In the genomic region with DNA sequence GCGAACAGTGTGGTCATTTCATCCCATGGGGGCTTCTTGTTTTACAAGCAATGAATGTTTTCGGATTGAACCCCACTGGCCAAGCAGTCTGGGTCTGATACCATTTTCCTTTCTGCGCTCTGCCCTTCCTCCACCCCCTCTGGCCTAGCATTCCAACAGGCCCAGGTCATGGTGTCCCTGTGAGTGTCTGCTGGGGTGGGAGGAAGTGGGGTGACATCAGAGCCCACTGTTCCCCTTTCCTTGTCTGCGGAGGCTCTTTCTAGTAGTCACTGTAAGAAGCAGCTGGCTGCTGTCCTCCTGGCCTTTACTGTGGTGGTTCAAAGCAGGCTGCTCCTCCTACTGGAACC, we compare ENCODE assay signal across 8 mouse cellular contexts. TPM values are rescaled to one million over a fixed set of nuclear protein-coding genes. Genes with fewer than 3 reads are reported as not detected.
DNase-seq lines count a peak whose midpoint lies in the region; TF ChIP-seq lines count a peak whose summit lies in the region.

No protein-coding gene starts in this region.

- DNase-seq in left cerebral cortex, adult 2 months (ENCODE audit: extremely low spot score in 1 of 2, low spot score in 2 of 2) = no peak
- DNase-seq in left cerebral cortex, adult 9 months (ENCODE audit: low spot score in 2 of 2) = no peak
- DNase-seq in embryonic facial prominence, embryonic 10.5 days (ENCODE audit: low spot score) = no peak
- DNase-seq in kidney, adult 18-20 months = peak; percentile 57
- DNase-seq in lung, postnatal 25 days (ENCODE audit: low spot score) = peak; percentile 61
- DNase-seq in right cerebral cortex, postnatal 36 days (ENCODE audit: low spot score in 2 of 2) = no peak
- no peak for DNase-seq in natural killer cell, adult 2 months (ENCODE audit: low spot score in 2 of 2)
- DNase-seq in spleen, postnatal 14 days (ENCODE audit: low spot score in 2 of 2) = no peak

- no peaks in the 10 kb centered on the region for H3K27me3 ChIP-seq in embryonic facial prominence, embryonic 10.5 days (replicated peaks; ENCODE audit: low read depth, poor library complexity, severe bottlenecking)

- peak overlapping the region; percentile 50; the same call in 1 of the 2 replicates for H3K27ac ChIP-seq in left cerebral cortex, adult 2 months
- peak overlapping the region; percentile 60 for H3K27ac ChIP-seq in embryonic facial prominence, embryonic 10.5 days (replicated peaks)

- intact Hi-C loops in left cerebral cortex, adult 2 months (cut with DNase I) = no loop called here

- H3K4me3 ChIP-seq in left cerebral cortex, adult 2 months = no peak overlapping the region
- H3K4me3 ChIP-seq in embryonic facial prominence, embryonic 10.5 days = no peak overlapping the region

- TF ChIP-seq CTCF in left cerebral cortex, adult 2 months (IDR thresholded peaks at IDR 0.05) = no peak

- 44% methylated on average over 4 of the region's 4 CpGs for WGBS in embryonic facial prominence, embryonic 10.5 days

- no peaks in the 10 kb centered on the region for H3K9me3 ChIP-seq in embryonic facial prominence, embryonic 10.5 days

- H3K4me1 ChIP-seq in embryonic facial prominence, embryonic 10.5 days = peaks cover 94% of the 10 kb centered on the region

- 0 out of 2 replicates have a peak, but pooled peaks cover 2% of the 10 kb centered on the region for H3K36me3 ChIP-seq in embryonic facial prominence, embryonic 10.5 days (replicated peaks)

RNA-seq across cellular contexts. Expression of gene Peli2, which starts 10.9 kb away (rescaled TPM):
- total RNA-seq in left cerebral cortex, adult 2 months (2021) = 10 to 100 TPM; 19.3 to 23.1 TPM
- 8.0 and 9.4 TPM in 2 replicates for polyA plus RNA-seq in embryonic facial prominence, embryonic 10.5 days (2016; fragmentation: Nextera tagmentation; extraction: Ambion mirVana)

Comparison
In these comparisons a context has a peak if more than half of its experiments do, and no peak if none do; other contexts are left out.
1. DNase-seq: peak in kidney, adult 18-20 months (single experiment) and lung, postnatal 25 days (single experiment); none in left cerebral cortex, adult 2 months (0 of 2), left cerebral cortex, adult 9 months (0 of 2), embryonic facial prominence, embryonic 10.5 days (single experiment), right cerebral cortex, postnatal 36 days (0 of 2), natural killer cell, adult 2 months (0 of 2) and spleen, postnatal 14 days (0 of 2).